In the genomic region with DNA sequence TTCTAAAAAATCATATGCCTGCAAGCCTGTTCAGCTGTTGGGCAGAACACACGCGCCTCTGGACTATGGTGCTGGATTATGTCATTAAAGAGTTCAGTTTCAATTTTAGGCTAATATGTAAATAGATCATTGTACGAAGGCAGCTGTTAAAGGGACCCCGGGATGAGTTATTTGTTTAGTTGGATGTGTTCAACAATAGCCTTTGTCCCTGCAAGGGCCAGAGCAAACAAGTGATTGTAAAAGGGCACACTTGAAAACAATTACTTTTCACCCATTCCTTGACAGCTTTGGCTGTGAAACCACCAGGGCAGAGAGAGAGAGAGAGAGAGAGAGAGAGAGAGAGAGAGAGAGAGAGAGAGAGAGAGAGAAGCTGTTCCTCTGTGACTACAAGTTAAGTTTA, we compare ENCODE assay signal across 13 mouse cellular contexts. TPM values are rescaled to one million over a fixed set of nuclear protein-coding genes. Genes with fewer than 3 reads are reported as not detected.
A peak's percentile ranks its signal among the peaks of the same experiment; 100 is the strongest.
DNase-seq lines count a peak whose midpoint lies in the region; ATAC-seq and TF ChIP-seq lines count a peak whose summit lies in the region.
"Had no signal": no experiment of that assay in that cellular context is flagged by ENCODE, and none has a peak within 500 bp of the region (broad histone marks: within the 10 kb centered on the region; RNA-seq: fewer than 3 reads in every experiment).

No protein-coding gene starts in this region.

- H3K4me2 ChIP-seq in lung, embryonic 14.5 days = peak overlapping the region; percentile 93
- peak overlapping the region; percentile 24; the same call in 1 of the 2 replicates for H3K4me2 ChIP-seq in intestine, postnatal 0 days (replicated peaks; ENCODE audit: low read depth)

- WGBS in lung, embryonic 14.5 days = 18% methylated on average over 4 of the region's 4 CpGs
- WGBS in intestine, postnatal 0 days = 15% methylated on average over 4 of the region's 4 CpGs

- H3K27me3 ChIP-seq in lung, embryonic 14.5 days (ENCODE audit: insufficient read depth, low read length) = no peaks in the 10 kb centered on the region
- peaks cover 12% of the 10 kb centered on the region; the same call in 1 of the 2 replicates for H3K27me3 ChIP-seq in intestine, postnatal 0 days (replicated peaks; ENCODE audit: control insufficient read depth, insufficient read depth, low read length)

- 0 out of 2 replicates have a peak, but pooled peaks cover 4% of the 10 kb centered on the region for H3K36me3 ChIP-seq in lung, embryonic 14.5 days (ENCODE audit: insufficient read depth)
- no peaks in the 10 kb centered on the region for H3K36me3 ChIP-seq in intestine, postnatal 0 days (ENCODE audit: control insufficient read depth, insufficient read depth)
- H3K36me3 ChIP-seq: midbrain, embryonic 12.5 days had no signal

- no peak overlapping the region; the same call in 1 of the 2 replicates for H3K9ac ChIP-seq in lung, embryonic 14.5 days
- H3K9ac ChIP-seq in intestine, postnatal 0 days (ENCODE audit: low read depth, low read length) = no peak overlapping the region
- H3K9ac ChIP-seq: liver, postnatal 0 days; midbrain, embryonic 12.5 days had no signal

- intact Hi-C loops in gastrocnemius, adult 2 months (cut with DNase I) = no loop called here

- no peak for ATAC-seq in lung, embryonic 14.5 days (ENCODE audit: insufficient read depth)
- ATAC-seq in intestine, postnatal 0 days = no peak
- ATAC-seq: activated CD4-positive, CD25-positive, alpha-beta regulatory T cell, adult 4 months; liver, postnatal 0 days had no signal

- peaks cover 13% of the 10 kb centered on the region; the same call in 1 of the 2 replicates for H3K4me1 ChIP-seq in lung, embryonic 14.5 days (ENCODE audit: insufficient read depth)
- H3K4me1 ChIP-seq in intestine, postnatal 0 days (replicated peaks; ENCODE audit: control insufficient read depth, insufficient read depth, low read length) = no peaks in the 10 kb centered on the region

- TF ChIP-seq CTCF in lung, embryonic 14.5 days (IDR thresholded peaks at IDR 0.05; ENCODE audit: low read depth) = no peak
- no peak for TF ChIP-seq CTCF in brain, embryonic 14.5 days (IDR thresholded peaks at IDR 0.05; ENCODE audit: borderline replicate concordance, extremely low read depth, insufficient read depth, insufficient read length)
- no peak for TF ChIP-seq CTCF in intestine, postnatal 0 days (IDR thresholded peaks at IDR 0.05; ENCODE audit: low read depth)
- no peak for TF ChIP-seq CTCF in gastrocnemius, adult 2 months (IDR thresholded peaks at IDR 0.05)

- H3K9me3 ChIP-seq in lung, embryonic 14.5 days (ENCODE audit: low read depth, low read length) = no peaks in the 10 kb centered on the region
- no peaks in the 10 kb centered on the region for H3K9me3 ChIP-seq in intestine, postnatal 0 days (ENCODE audit: control insufficient read depth)
- H3K9me3 ChIP-seq: midbrain, embryonic 12.5 days had no signal

- no peak for TF ChIP-seq POLR2A in brain, embryonic 14.5 days (IDR thresholded peaks at IDR 0.05; ENCODE audit: borderline replicate concordance, extremely low read depth, insufficient read depth, insufficient read length, poor library complexity, severe bottlenecking)

- no peak overlapping the region for H3K27ac ChIP-seq in lung, embryonic 14.5 days (ENCODE audit: low read depth)
- H3K27ac ChIP-seq in intestine, postnatal 0 days (ENCODE audit: low read depth, low read length) = no peak overlapping the region
- no peak overlapping the region for H3K27ac ChIP-seq in gastrocnemius, adult 2 months
- H3K27ac ChIP-seq: midbrain, embryonic 12.5 days had no signal

- no peak for DNase-seq in lung, embryonic 14.5 days
- no peak for DNase-seq in lung, postnatal 4 days
- DNase-seq in brain, adult 2 months (ENCODE audit: low read depth, low spot score) = peak; percentile 75
- peak; percentile 52 for DNase-seq in brain, embryonic 14.5 days (ENCODE audit: low read depth)
- DNase-seq in gastrocnemius, adult 2 months = no peak
- DNase-seq in thymus, postnatal 36 days = no peak
- DNase-seq: adrenal gland, postnatal 36 days; heart, adult 18-20 months; kidney, postnatal 10 days; liver, postnatal 0 days had no signal

- H3K4me3 ChIP-seq in lung, embryonic 14.5 days (ENCODE audit: low read depth, low read length) = peak overlapping the region; percentile 59
- H3K4me3 ChIP-seq in intestine, postnatal 0 days (ENCODE audit: low read depth, low read length) = no peak overlapping the region
- H3K4me3 ChIP-seq in gastrocnemius, adult 2 months = no peak overlapping the region
- H3K4me3 ChIP-seq: midbrain, embryonic 12.5 days had no signal

RNA-seq across cellular contexts. Expression of a gene that starts 3.6 kb away (rescaled TPM):
- 53.1 and 58.3 TPM in 2 replicates for polyA plus RNA-seq in lung, embryonic 14.5 days (2014; fragmentation: Nextera tagmentation; extraction: Ambion mirVana)
- 1.0 and 1.4 TPM in 2 replicates for polyA plus RNA-seq in brain, embryonic 14.5 days (2012; rRNA removed)
- 15.8 and 18.8 TPM in 2 replicates for polyA plus RNA-seq in intestine, postnatal 0 days (2015; fragmentation: Nextera tagmentation; extraction: Ambion mirVana)
- total RNA-seq in gastrocnemius, adult 2 months (2021) = under 1 TPM; 0.13 to 0.50 TPM
- total RNA-seq: heart, adult 18-20 months had no signal

Comparison
In these comparisons a context has a peak if more than half of its experiments do, and no peak if none do; other contexts are left out.
1. DNase-seq: peak in brain, adult 2 months (single experiment) and brain, embryonic 14.5 days (single experiment); none in lung, embryonic 14.5 days (single experiment), lung, postnatal 4 days (0 of 2), gastrocnemius, adult 2 months (single experiment) and thymus, postnatal 36 days (0 of 2).